Comparison of ENCODE assay signal across 10 mouse cellular contexts in the genomic region with DNA sequence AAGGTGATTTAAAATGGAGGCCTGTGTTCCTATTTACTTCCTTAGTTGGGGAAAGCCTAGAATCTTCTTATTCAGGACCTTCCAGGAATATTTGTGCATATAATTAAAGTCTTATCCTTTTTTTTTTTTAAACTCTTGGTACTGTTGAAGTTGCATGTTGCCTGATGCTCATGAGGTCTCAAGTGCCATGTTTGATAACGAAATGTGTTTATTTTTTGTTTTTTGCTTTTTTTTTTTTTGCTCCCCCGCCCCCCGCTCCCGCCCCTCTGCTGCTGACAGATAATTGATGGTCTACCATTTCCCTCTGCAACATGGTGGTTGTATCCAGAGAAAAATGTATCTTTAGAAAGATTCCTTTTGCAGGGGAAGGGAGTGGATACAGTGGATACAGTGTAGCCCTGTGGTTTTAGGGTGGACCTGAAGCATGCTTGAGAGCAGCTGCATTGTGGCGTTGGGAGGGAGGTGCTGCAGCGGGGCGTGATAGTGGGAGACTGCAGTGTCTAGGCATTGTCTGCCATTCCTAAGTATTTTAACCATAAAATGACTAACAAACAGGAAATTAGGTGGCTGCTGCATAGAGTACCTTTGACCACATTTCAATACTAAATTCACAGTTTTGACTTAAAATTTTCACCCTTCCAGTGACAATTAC. TPM values are rescaled to one million over a fixed set of nuclear protein-coding genes. Genes with fewer than 3 reads are reported as not detected.
DNase-seq lines count a peak whose midpoint lies in the region; ATAC-seq and TF ChIP-seq lines count a peak whose summit lies in the region.
"Had no signal": no experiment of that assay in that cellular context is flagged by ENCODE, and none has a peak within 500 bp of the region (broad histone marks: within the 10 kb centered on the region; RNA-seq: fewer than 3 reads in every experiment).

No protein-coding gene starts in this region.

- no peak for DNase-seq in heart, postnatal 14 days
- peak; percentile 19 for DNase-seq in MEL (ENCODE audit: low read depth, low spot score)
- no peak for DNase-seq in left cerebral cortex, adult 18-20 months (ENCODE audit: low spot score in 2 of 2)
- DNase-seq in adrenal gland, postnatal 4 days (ENCODE audit: low spot score in 2 of 2), result no peak
- DNase-seq in gastrocnemius, postnatal 36 days, result no peak
- DNase-seq: adrenal gland, postnatal 36 days had no signal

- H3K79me2 ChIP-seq in MEL (ENCODE audit: control insufficient read depth, insufficient read depth, low read length, poor library complexity), result peaks cover 77% of the 10 kb centered on the region

- no peaks in the 10 kb centered on the region for H3K27me3 ChIP-seq in heart, embryonic 12.5 days (replicated peaks)
- no peaks in the 10 kb centered on the region for H3K27me3 ChIP-seq in MEL (ENCODE audit: control insufficient read depth in 1 of 2, insufficient read depth in 2 of 2, low read length in 2 of 2)
- H3K27me3 ChIP-seq in hindbrain, embryonic 12.5 days, result no peaks in the 10 kb centered on the region

- intact Hi-C loops in heart, postnatal 14 days (cut with DNase I), result loop anchor here (5.0 kb wide), 1 partner anchor 84 kb away; the partner anchor contains the start of gene Nelfcd
- intact Hi-C loops in gastrocnemius, postnatal 36 days (cut with DNase I), result loop anchor here (5.0 kb wide), 1 partner anchor 139 kb away; the partner anchor contains the start of gene Prelid3b

- H3K9me3 ChIP-seq in heart, embryonic 12.5 days (replicated peaks), result no peaks in the 10 kb centered on the region
- no peaks in the 10 kb centered on the region for H3K9me3 ChIP-seq in MEL (replicated peaks; ENCODE audit: insufficient read depth, low read length)
- H3K9me3 ChIP-seq in hindbrain, embryonic 12.5 days (replicated peaks), result no peaks in the 10 kb centered on the region

- no peak for ATAC-seq in heart, embryonic 12.5 days (ENCODE audit: insufficient number of reproducible peaks, low FRiP score)
- no peak for ATAC-seq in hindbrain, embryonic 12.5 days (ENCODE audit: low FRiP score)
- peak; percentile 60 for ATAC-seq in megakaryocyte-erythroid progenitor cell, adult 5-6 weeks (replicated peaks; ENCODE audit: low FRiP score, low TSS enrichment, poor library complexity, severe bottlenecking)

- H3K36me3 ChIP-seq in heart, embryonic 12.5 days, result peaks cover 12% of the 10 kb centered on the region
- peaks cover 4 to 18% of the 10 kb centered on the region in 2 experiments for H3K36me3 ChIP-seq in MEL (ENCODE audit: control insufficient read depth in 1 of 2, insufficient read depth in 2 of 2, low read length in 2 of 2)
- H3K36me3 ChIP-seq in hindbrain, embryonic 12.5 days, result 0 out of 2 replicates have a peak, but pooled peaks cover 5% of the 10 kb centered on the region

- no peak overlapping the region for H3K27ac ChIP-seq in heart, embryonic 12.5 days (ENCODE audit: poor library complexity, severe bottlenecking)
- no peak overlapping the region for H3K27ac ChIP-seq in MEL (ENCODE audit: control insufficient read depth, low read depth, low read length)
- H3K27ac ChIP-seq in hindbrain, embryonic 12.5 days, result peak overlapping the region; percentile 62; the same call in 1 of the 2 replicates

- TF ChIP-seq POLR2A in MEL (IDR thresholded peaks at IDR 0.05; ENCODE audit: control insufficient read depth in 1 of 2, insufficient read depth in 1 of 2, low read depth in 1 of 2, low read length in 2 of 2, poor library complexity in 1 of 2), result no peak

- TF ChIP-seq CTCF in MEL (IDR thresholded peaks at IDR 0.05 in 2 of 3, conservative IDR thresholded peaks at IDR 0.05 in 1 of 3; ENCODE audit: control insufficient read depth in 1 of 3, insufficient read depth in 1 of 3, low read depth in 2 of 3, low read length in 3 of 3, poor library complexity in 1 of 3, severe bottlenecking in 1 of 3), result no peak

- 45% methylated on average over 7 of the region's 7 CpGs for WGBS in heart, embryonic 12.5 days
- 47% methylated on average over 7 of the region's 7 CpGs for WGBS in hindbrain, embryonic 12.5 days

- H3K4me2 ChIP-seq in heart, embryonic 12.5 days, result peak overlapping the region; percentile 50
- peak overlapping the region; percentile 65 for H3K4me2 ChIP-seq in hindbrain, embryonic 12.5 days (replicated peaks)

- peaks cover 65% of the 10 kb centered on the region for H3K4me1 ChIP-seq in heart, embryonic 12.5 days (replicated peaks)
- peaks cover 2 to 7% of the 10 kb centered on the region in 2 experiments; a peak in 2 of 4 replicates for H3K4me1 ChIP-seq in MEL (ENCODE audit: control insufficient read depth in 1 of 2, insufficient read depth in 2 of 2, low read length in 2 of 2)
- peaks cover 55% of the 10 kb centered on the region for H3K4me1 ChIP-seq in hindbrain, embryonic 12.5 days

- no peak overlapping the region for H3K4me3 ChIP-seq in heart, embryonic 12.5 days
- no peak overlapping the region for H3K4me3 ChIP-seq in MEL (ENCODE audit: control insufficient read depth in 1 of 2, insufficient read depth in 1 of 2, low read depth in 2 of 2, low read length in 2 of 2)
- no peak overlapping the region for H3K4me3 ChIP-seq in hindbrain, embryonic 12.5 days
- H3K4me3 ChIP-seq: erythroblast, embryonic 14.5 days had no signal

- no peak overlapping the region; the same call in 1 of the 2 replicates for H3K9ac ChIP-seq in heart, embryonic 12.5 days
- H3K9ac ChIP-seq in MEL (ENCODE audit: control insufficient read depth, low read depth, low read length, poor library complexity, severe bottlenecking), result no peak overlapping the region
- H3K9ac ChIP-seq in hindbrain, embryonic 12.5 days, result no peak overlapping the region

- TF ChIP-seq RAD21 in MEL (IDR thresholded peaks at IDR 0.05; ENCODE audit: low read depth, low read length), result no peak

- TF ChIP-seq EP300 in MEL (IDR thresholded peaks at IDR 0.05; ENCODE audit: low read depth in 1 of 2, low read length in 2 of 2), result no peak

TF ChIP-seq in MEL, 35 proteins besides CTCF, POLR2A, EP300 and RAD21:
- no peak for TF ChIP-seq ZKSCAN1 (IDR thresholded peaks at IDR 0.05; ENCODE audit: low read depth, low read length)
- no peak for TF ChIP-seq MEF2A (IDR thresholded peaks at IDR 0.05; ENCODE audit: extremely low read depth, insufficient replicate concordance, low read depth, low read length, poor library complexity, severe bottlenecking)
- TF ChIP-seq RCOR1 (IDR thresholded peaks at IDR 0.05; ENCODE audit: low read depth, low read length), result no peak
- peak; percentile 56 for TF ChIP-seq ZNF384 (IDR thresholded peaks at IDR 0.05; ENCODE audit: low read depth, low read length)

RNA-seq across cellular contexts. Expression of gene Gm20721, which starts 13.1 kb away (rescaled TPM):
- 8.9 and 9.8 TPM in 2 replicates for polyA plus RNA-seq in heart, embryonic 12.5 days (2016; fragmentation: Nextera tagmentation; extraction: Ambion mirVana)
- 1 to 10 TPM; 1.7 to 1.8 TPM for total RNA-seq in heart, postnatal 14 days (2021)
- 26.9 and 34.2 TPM in 2 replicates for total RNA-seq in MEL (2012; rRNA removed)
- polyA plus RNA-seq in MEL (2012; ENCODE audit: insufficient read depth in 1 of 2, insufficient read length in 2 of 2, low read depth in 1 of 2, low replicate concordance in 2 of 2, missing spikeins in 1 of 2), result 100 to 1,000 TPM in 1 of 2 experiments, not detected in 1; 171 TPM
- polyA plus RNA-seq in hindbrain, embryonic 12.5 days (2016; fragmentation: Nextera tagmentation; extraction: Ambion mirVana), result 13.7 and 14.5 TPM in 2 replicates
- total RNA-seq in megakaryocyte-erythroid progenitor cell, adult 5-6 weeks (2014; fragmentation: Nextera tagmentation), result 0.13 TPM in 1 of 2 replicates, not detected in the other
- 2.7 and 5.7 TPM in 2 replicates for total RNA-seq in megakaryocyte-erythroid progenitor cell, adult 5-6 weeks (2017)
- total RNA-seq in left cerebral cortex, adult 18-20 months (2021), result 1 to 10 TPM; 2.4 to 2.7 TPM
- 1 to 10 TPM; 2.1 to 2.2 TPM for total RNA-seq in adrenal gland, postnatal 4 days (2021)
- 1 to 10 TPM; 2.4 to 3.0 TPM for total RNA-seq in gastrocnemius, postnatal 36 days (2021)

RNA-seq across cellular contexts. Expression of gene Gnas, which starts 49.2 kb away (rescaled TPM):
- 1,446 and 1,448 TPM in 2 replicates for polyA plus RNA-seq in heart, embryonic 12.5 days (2016; fragmentation: Nextera tagmentation; extraction: Ambion mirVana)
- total RNA-seq in heart, postnatal 14 days (2021), result 1,000 to 10,000 TPM; 1,353 to 1,383 TPM
- 255 and 273 TPM in 2 replicates for total RNA-seq in MEL (2012; rRNA removed)
- polyA plus RNA-seq in MEL (2012; ENCODE audit: insufficient read depth in 1 of 2, insufficient read length in 2 of 2, low read depth in 1 of 2, low replicate concordance in 2 of 2, missing spikeins in 1 of 2), result 100 to 1,000 TPM; 383 to 447 TPM
- polyA plus RNA-seq in hindbrain, embryonic 12.5 days (2016; fragmentation: Nextera tagmentation; extraction: Ambion mirVana), result 1,701 and 1,752 TPM in 2 replicates
- total RNA-seq in megakaryocyte-erythroid progenitor cell, adult 5-6 weeks (2014; fragmentation: Nextera tagmentation), result 439 and 465 TPM in 2 replicates
- total RNA-seq in megakaryocyte-erythroid progenitor cell, adult 5-6 weeks (2017), result 227 and 273 TPM in 2 replicates
- total RNA-seq in left cerebral cortex, adult 18-20 months (2021), result 1,000 to 10,000 TPM; 1,817 to 1,846 TPM
- total RNA-seq in adrenal gland, postnatal 4 days (2021), result 1,000 to 10,000 TPM; 3,043 to 3,192 TPM
- total RNA-seq in gastrocnemius, postnatal 36 days (2021), result 1,000 to 10,000 TPM; 1,262 to 1,407 TPM
